Mouse (Mus musculus) Muller cell, postnatal 12 days (primary cell): ENCODE results near the gene Mlh3.
"Not testable (repeated sequence)": the region's sequence is repeated elsewhere in the genome, so short reads cannot be mapped to it uniquely, and the experiment has no call there.

Source experiments
- DNase-seq: peaks from one replicate; pipeline ENCODE4 v3.0.0-alpha.2; 2015; ENCODE audit errors: inconsistent ontology term

The Mlh3 gene

DNA sequence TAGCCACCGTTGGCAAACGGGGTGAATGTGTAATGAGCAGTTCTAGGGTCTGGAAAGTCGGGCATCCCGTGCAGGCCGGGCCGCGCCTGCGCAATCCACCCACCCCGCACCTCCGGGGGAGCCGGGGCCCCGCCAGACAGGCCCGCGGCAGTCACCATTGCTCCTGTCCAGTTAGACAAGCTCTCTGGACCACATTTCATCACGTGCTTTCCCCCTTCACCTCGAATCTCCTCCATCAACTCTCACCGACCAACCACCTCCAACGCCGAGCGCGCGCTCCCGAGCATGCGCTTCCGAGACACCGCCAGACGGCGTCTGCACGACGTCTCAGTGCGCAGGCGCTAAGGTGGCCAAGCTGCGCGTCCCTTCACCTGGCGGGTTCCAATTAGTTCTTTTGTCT, at the start of gene Mlh3:
Gene Mlh3 (minus strand): TSS at position 281 of the 400 bp plus-strand sequence.
- peak; percentile 79 for DNase-seq

DNA sequence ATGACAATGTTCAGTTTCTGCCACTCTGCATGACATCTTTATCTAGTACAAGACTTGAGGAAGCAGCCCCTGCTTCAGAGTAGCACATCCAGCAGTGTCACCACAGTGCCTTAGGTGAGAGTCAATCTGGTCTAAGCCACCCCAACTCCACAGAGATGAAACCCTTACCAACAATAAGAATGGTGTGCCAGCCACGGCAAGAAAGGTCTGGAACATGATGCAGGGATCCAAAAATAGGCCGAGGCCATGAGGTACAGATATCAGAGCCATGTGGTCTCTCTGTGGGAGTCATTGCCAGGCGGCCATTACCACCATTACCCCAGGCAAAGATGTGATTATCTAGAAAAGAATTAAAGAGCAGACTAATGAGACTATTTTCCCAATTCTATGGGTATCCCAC, 38.3 kb upstream of the Mlh3 start:
- no peak for DNase-seq

DNA sequence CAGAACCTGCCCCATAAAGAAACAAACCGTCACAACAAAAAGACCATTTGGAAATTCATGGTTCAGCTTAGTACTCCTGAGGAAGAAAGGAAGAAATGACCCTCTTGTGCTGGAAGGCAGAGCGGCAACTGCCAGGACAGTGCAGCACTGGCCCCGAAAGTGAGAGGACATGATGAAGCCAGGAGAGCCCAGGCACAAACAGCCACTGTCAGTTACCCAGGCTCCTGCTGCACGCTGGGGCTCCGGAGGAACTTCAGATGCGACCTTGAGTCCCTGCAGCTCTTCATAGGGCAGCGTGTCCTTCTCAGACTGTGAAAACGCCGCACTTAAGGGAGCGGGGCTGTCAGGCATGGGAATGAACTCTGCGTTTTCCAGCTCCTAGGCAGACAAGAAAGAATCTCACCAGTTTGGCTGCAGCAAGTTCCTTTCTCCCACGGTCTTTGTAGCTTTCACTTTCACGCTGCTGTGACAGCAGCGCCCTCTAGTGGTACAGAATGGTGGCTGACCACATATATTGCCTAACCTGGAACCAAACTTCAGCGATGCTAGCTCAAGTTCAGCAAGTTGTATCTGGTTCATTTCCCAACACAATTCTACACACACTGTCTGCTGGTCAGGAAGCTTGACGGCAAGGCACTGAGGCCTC, 35.0 kb upstream of the Mlh3 start:
- peak; percentile 70 for DNase-seq

DNA sequence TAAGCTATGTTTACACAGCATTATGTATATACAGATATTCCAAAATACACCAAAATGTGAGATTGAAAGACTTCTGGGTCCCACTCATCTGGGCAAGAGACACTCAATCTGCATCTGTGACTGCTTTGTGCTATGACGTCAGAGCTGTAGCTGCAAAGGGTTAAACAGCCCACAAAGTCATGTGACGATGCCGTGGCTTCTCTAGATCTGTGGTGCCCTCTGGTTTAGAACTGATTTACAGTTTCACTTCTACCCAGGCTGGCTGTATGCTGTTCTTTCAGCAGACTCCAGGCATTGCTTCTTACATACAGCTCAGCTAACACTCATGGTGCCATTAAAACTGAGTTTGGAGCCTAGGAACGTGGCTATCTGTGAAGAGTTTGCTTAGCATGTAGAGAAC, 34.3 kb upstream of the Mlh3 start:
- DNase-seq = no peak

DNA sequence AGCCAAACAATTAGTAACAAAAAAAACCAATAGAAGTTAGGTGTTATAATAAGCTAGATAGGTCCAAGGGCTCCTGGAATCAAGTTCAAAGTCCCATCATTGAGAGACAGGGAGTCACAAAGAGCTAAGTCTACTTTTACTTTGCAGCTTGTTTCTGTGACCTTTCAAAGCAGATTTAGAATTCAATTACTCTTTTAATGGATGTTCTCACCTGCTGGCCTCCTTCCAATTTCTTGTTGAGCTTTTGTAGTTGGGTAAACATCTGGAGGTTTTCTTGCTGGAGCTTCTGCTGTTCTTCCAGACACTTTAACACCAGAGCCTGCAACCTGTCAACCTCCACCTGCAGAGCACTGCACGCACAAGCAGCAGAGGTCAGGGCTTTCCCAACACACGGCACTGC, 32.9 kb upstream of the Mlh3 start:
- no peak for DNase-seq

DNA sequence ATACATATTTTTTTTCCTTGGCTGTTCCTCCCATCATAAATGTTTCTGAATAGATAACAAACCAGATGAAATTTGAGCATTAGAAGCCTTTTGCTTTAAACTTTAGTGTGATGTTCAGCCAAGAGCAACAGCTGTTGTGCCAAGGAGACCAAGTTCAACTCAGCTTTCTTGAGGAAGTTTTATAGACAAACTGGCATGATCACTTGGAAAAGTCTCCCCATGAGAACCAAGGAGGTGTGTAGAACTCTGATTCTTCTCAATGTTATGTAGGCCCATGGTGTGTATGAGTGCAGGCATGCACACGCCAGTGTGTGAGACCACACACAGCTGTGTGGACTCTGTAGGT, 28.4 kb upstream of the Mlh3 start:
- no peak for DNase-seq

DNA sequence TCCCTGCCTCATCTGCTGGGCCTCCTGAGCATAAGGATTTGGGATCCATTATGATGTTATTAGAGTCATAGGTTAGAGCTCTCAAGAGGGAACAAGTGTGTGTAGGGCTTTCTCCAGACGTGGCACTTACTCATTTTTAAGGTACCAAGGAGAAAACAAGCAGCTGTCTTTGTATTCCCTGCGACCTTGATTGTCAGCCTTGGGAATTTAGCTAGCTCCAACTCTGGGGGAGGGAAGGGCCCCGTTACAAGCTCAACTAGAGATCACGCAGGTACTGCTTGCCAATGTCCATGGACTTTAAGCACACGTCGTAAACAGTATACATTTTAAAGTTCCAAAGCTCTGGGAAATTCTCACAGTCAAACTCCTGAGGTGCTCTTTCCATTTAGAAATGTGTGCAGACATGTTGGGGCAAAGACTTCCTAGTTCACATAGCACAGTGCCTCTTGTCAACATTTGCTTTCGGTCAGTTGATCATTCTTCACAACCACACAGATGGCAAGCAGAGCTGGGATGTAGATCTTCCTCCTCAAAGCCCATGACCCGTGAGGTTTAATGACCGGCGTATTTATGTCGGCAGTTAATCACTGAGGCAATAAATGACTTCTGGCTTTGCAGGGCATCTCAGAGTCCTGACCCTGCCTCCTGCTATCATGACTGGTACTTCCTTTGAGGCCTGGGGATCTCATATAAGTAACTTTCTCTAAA, 27.9 kb upstream of the Mlh3 start:
- no peak for DNase-seq

DNA sequence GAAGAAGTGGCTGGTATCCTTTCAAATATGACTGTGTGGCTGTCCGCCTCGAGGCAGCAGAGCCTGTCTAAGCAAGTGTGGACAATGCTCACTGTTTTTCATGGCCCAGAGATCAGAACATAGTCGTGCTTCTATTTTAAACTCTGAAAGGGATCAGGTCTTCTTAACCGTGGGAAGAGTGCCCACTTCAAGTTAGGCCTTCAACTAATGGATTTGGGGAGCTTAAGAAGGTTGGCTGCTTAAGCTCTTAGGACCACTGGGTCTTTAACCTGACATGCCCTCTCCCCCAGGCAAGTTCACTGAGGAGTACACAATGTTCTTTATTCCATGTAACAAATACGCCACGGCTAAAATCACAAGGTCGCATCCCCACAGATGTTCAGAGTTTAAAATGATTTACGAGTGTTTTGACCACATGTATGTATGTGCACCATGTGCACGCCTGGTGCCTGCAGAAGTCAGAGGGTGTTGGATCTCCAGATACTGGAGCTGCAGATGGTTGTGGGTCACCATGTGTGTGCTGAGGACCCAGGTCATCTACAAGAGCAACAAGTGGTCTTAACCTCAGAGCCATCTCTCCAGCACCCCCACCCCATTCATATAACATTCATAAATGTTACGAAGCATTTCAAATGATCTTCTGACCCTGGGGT, 27.1 kb upstream of the Mlh3 start:
- DNase-seq = no peak

DNA sequence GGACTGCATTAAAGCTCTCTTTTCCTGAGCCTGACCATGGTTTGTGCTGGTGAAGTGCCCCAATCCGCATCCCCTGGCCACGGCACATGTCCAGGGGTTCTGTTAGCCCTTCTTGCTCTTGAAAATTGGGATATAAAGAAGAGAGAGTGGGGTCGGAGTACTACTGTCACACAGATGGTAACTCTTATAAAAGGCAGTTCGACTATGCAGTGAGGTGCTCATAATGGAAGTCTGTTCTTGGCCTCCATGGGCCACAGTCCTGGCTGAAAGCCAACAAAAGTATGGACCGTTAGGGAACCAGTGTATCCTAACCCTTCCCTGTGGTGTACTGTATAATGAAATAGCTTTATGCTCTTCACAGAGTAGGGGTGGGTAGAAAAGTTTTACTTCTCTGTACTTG, 26.5 kb upstream of the Mlh3 start:
- DNase-seq = no peak

DNA sequence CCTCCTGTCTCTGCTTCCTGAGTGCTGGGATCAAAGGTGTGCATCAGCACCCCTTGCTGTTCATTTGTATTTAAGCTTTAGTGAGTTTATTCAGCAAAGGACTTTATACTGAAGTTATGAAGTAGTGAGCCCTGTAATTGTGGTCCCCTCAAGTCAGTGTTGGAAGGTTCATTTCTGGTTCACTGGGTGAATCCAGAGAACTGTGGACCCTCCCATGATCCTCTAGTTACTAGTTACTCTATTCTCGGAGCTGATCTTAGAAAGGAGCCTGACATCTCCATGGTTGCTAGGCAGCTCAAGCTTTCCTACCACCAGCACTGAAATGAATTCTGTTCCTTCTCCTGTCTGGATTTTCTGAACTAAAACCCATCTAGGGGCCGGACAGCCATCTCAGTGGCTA, 25.1 kb upstream of the Mlh3 start:
- DNase-seq = no peak

DNA sequence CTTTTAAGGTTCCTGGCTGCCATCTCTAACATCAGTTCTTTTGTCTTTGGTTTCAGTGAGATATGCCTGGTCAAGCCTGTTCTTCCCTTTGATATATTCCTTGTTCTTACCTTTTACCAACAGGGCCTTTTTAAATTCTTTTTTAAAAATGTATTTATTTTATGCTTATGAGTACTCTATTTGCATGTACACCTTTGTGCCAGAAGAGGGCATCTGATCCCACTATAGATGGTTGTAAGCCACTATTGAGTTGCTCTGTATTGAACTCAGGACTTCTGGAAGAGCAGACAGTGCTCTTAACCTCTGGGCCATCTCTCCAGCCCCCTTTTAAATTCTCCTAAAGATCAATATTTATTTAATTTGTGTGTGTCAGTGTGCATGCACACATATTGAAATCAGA, 22.5 kb upstream of the Mlh3 start:
- DNase-seq = no peak

DNA sequence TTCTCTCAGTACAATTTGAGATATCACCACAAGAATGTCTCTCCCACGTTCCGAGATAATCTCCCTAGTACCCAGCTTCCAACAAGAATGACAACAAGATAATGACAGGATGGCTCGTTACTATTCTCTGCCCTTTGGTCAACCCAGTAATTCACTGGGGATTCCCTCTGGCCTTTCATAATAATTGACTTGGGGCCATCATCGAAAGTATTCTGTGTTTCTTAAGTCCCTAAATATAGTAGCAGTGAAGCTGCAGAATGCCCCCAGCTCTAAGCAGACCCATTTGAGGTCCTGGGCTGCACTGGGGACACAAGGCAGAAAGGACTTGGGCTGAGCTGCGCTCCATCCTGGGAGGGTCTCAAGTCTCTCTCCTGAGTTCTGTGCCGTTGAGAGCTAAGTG, 21.9 kb upstream of the Mlh3 start:
- DNase-seq = no peak

DNA sequence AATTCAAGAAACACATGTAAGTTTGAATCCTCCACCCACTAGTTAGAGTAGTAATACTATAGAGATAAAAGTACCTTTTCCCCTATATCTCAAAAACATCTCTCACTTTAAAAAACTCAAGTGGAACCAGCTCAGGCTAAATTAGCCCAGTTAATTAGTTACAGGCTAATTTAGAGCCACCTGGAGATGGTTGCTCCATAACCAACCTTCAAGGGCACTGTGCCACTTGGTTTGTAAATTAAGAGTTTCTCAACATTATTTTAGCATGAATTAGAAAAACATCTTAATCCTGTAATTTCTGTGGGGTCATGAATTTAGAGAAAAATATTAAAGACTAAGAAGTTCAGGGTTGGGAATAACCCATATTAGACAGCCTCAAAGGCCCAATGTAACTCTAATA, 21.1 kb upstream of the Mlh3 start:
- no peak for DNase-seq

DNA sequence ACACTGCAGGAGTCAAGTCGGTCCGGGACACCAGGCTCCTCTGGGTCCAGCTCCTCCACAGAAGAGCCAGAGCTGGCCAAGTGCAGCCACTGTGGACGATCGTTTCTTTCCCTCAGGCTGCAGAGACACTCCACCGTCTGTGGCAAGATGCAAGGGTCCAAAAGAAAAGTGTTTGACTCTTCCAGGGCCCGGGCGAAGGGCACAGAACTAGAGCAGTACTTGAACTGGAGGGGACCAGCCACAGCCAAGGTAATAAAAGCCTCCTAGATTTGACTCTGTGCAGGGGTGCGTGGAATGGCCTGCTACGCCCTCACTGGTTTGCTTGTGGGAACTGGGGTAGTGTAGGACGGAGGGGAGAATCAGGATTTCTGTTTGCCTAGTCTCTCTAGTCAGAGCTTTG, 20.2 kb upstream of the Mlh3 start:
- DNase-seq = no peak

DNA sequence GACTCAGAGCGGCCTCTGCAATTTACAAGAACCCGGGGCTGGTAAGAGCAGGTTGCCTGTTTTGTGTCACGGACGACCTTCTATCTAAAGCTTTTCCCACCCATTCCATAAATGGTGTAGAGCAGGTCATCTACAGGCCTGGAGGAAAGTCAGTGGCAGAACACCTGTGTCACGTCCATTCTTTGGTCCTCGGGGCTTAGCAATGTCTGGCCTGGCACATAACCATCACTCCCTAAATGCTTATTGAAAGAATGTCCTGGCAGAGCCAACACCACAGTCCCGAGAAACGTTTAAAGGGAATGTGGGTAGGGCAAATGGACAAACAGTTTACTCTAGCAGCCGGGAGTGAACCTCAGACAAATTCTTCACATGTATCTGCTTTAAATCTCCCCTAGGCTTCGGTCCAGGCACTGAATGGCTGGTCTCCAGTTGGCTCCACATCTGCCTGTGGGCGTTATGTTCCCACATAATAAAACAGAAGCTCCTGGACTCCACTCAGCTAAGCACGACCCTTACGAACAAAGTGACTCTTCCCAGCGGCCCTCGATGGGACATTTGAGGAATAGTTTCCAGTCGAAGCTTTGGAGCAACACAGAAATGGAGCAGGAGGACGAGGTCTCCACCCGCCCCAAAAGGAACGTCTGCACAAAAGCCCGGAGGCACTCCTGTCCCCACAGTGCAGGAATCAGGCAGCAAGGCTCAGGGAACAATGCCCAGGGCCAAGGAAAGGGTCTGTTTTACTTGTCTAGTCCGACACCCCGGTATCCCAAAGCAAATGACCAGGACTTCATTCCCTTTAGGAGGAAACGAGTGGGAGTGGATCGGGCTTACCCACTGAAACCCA, 19.0 kb upstream of the Mlh3 start:
- DNase-seq = peak; percentile 77

DNA sequence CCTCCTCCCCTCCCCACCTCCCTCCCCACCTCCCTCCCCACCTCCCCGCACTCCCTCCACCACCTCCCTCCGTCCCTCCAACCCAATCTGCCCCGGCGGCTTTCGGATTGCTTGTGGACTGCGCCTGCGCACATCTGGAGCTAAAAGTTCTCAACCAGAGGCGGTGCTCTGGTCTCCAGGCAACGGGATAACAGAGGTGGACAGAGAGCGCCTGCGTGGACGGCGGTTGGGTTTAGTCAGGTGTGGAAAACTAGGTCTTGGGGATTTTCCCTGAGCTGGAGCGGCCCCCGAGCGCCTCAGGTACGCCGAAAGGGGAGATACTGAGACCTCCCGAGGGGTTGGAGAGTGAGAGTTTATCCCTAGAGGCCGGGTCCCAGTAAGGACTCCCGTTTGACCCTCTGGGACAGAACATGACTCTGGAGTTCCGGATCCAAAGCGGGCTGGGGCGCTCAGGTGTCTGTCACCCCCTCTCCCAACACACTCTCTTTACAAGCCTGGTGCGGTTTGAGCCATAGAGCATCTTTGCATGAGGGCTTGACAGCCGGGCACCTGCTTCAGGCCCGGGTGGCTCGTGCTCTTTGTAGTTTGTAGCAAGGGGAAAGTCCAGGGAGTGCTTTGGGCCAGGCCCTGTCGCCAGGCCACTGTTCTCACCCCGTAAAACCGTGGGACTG, 18.2 kb upstream of the Mlh3 start, which contains the start of gene Zc2hc1c:
Gene Zc2hc1c (plus strand): TSS at position 106 of the 671 bp plus-strand sequence.
- peak; percentile 88 for DNase-seq

DNA sequence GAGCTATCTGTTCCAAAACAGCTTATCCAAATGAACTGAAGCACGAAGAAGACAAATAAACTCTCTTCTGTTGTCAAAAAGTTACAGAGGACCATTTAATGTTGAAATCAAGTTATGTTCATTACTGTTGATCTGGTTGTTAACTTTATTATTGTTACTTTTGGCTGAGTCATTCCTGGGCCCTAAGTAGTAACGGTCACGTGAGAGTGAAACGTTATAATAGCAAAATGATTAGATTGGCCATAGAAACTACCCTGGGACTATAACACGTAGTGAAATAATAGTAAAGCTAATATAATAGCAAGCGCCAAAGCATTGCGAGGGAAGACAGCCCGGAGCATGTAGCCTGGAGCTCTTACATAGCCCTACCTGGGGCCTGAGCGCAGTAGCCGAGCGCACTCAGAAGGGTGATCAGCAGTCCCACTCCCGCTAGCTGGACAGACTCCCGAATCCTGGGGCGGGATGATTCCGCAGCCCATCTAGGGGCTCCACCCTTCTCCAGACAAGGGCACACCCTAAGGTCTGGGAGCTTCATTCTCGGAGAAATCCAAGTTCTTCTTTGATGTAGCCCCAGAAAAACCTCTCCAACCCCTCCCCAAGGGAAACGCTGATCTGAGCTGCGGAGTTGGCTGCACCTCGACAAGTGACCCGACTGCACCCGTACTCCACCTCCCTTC, 17.5 kb upstream of the Mlh3 start, which contains the start of gene Acyp1:
Gene Acyp1 (minus strand): TSS at position 630 of the 677 bp plus-strand sequence.
- peak; percentile 60 for DNase-seq

DNA sequence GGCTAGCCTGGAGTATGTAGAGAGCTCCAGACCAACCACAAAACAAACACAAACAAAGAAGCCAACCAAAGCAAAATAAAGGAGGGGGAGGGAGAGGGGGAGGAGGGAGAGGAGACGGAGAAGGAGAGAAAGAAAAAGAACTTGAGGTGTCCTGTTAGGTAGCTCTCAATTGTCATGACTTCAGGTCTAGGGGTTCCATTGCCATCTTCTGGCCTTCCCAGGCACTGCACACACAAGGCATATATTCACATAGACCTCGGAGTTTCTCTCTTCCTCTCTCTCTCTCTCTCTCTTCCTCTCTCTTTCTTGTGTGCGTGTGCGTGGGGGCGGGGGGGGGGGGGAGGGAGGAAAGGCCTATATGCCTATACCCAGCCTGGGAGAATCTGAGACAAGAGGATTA, 16.5 kb upstream of the Mlh3 start:
- DNase-seq = no peak

DNA sequence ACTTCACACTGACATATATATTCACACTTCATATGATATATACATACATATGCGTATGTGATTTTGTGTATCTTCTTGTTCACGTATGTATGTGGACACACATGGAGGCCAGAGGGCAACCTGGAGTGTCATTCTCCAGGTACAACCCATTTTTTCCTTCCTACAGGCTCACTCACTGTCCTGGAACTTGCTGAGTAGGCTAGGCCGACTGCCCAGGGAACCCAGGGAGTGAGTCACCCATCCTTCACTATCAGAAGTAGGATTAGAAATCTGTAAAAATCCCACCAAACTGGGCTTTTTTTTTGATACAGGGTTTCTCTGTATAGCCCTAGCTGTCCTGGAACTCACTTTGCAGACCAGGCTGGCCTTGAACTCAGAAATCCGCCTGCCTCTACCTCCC, 14.6 kb upstream of the Mlh3 start:
- no peak for DNase-seq

DNA sequence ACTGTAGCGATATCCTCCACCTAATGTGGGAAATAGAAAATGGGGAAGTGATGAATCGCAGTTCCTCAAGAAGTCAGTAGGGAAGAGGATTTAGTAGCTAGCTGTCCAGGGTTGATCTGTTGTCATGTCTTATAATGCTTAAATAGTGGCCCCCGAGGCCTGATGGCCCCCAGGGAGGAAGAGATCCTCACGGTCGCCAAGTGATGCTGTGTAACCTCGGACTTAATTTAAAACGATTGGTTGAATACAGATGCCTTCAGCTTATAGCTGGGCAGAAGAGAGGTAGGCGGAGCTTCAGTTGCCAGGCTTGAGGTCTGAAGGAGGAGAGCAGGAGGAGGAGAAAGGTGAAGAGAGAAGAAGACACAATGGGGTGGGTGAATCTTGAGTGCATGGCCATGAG, 13.9 kb upstream of the Mlh3 start:
- no peak for DNase-seq

DNA sequence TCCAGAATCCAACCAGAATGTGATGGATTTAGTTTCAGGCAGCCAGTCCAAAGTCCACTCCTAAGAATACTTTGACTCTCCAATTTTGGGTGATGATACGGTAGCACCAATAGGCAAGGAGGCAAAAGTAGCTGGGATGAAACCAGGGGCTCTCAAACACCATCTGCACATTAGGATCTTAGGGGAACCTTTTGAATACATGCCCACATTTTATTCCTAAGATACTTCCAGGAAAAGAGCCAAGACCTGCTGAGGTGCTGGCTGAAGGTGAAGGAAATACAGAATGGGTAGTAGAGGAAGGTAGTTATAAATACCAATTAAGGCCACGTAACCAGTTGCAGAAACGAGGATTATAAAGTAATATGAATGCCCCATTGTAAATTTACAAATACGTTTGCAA, 11.4 kb upstream of the Mlh3 start:
- DNase-seq = not testable (repeated sequence)
